Mouse (Mus musculus) kidney, embryonic 14.5 days (tissue): ENCODE results near the gene D17H6S53E. TPM values are rescaled to one million over a fixed set of nuclear protein-coding genes. Genes with fewer than 3 reads are reported as not detected.

Source experiments
- ATAC-seq: fragments of 200-750 bp; cut with Nextera tagmentation; 2 replicates; pipeline ENCODE4 v1.8.0; 2017; ENCODE audit warnings: moderate number of reproducible peaks, mild to moderate bottlenecking, moderate TSS enrichment, moderate library complexity; ENCODE audit not compliant: low FRiP score, low TSS enrichment
- H3K27ac ChIP-seq: fragments of 300-500 bp; sonication (generic); 2 replicates; pipeline ENCODE4 v1.5.1; 2014; ENCODE audit warnings: low read depth, mild to moderate bottlenecking, low read length, moderate library complexity, mixed read lengths
- H3K27me3 ChIP-seq: fragments of 300-500 bp; sonication (generic); 2 replicates; pipeline ENCODE4 v1.6.1; 2014; ENCODE audit warnings: mild to moderate bottlenecking, low read length; ENCODE audit not compliant: control insufficient read depth, insufficient read depth
- H3K36me3 ChIP-seq: fragments of 300-500 bp; sonication (generic); 2 replicates; pipeline ENCODE4 v1.6.1; 2014; ENCODE audit warnings: low read length, mixed read lengths; ENCODE audit not compliant: control insufficient read depth, insufficient read depth
- H3K4me1 ChIP-seq: fragments of 300-500 bp; sonication (generic); 2 replicates; pipeline ENCODE4 v1.6.1; 2014; ENCODE audit warnings: low read length, mixed read lengths; ENCODE audit not compliant: control insufficient read depth, insufficient read depth
- H3K4me2 ChIP-seq: fragments of 300-500 bp; sonication (generic); replicated peaks from 2 replicates; pipeline ENCODE4 v1.6.1; 2014; ENCODE audit warnings: low read depth, mild to moderate bottlenecking, low read length
- H3K4me3 ChIP-seq: fragments of 300-500 bp; sonication (generic); 2 replicates; pipeline ENCODE4 v1.5.1; 2014; ENCODE audit warnings: mild to moderate bottlenecking, low read length
- H3K9ac ChIP-seq: fragments of 300-500 bp; sonication (generic); 2 replicates; pipeline ENCODE4 v1.6.1; 2014; ENCODE audit warnings: low read depth, mild to moderate bottlenecking, low read length, moderate library complexity
- H3K9me3 ChIP-seq: fragments of 300-500 bp; sonication (generic); 2 replicates; pipeline ENCODE4 v1.6.1; 2016; ENCODE audit warnings: low read length; ENCODE audit not compliant: control insufficient read depth
- WGBS: fragments of 180-500 bp; shearing (Covaris S2); extraction: QIAGEN DNeasy Blood & Tissue Kit; methylation state at CpG from one replicate; pipeline ENCODE4 v1.1.7; 2014; 5-methylcytosine and 5-hydroxymethylcytosine counted together
- polyA plus RNA-seq: library from polyadenylated mRNA; unstranded; fragments of >200 nt; fragmentation: Nextera tagmentation; extraction: Ambion mirVana; gene quantifications from 2 replicates; pipeline ENCODE4 v1.2.1, GENCODE M21; 2014

D17H6S53E gene
- polyA plus RNA-seq, 1 experiment from 2014 or later = 9.4 TPM

GRCm38 (mm10) chr17:35152121-35152520 is 25.9 kb downstream of the D17H6S53E start:
- no peak overlapping the region for H3K4me3 ChIP-seq
- WGBS = 93% methylated on average over 4 of the region's 4 CpGs
- peaks cover 98% of the 10 kb centered on the region for H3K36me3 ChIP-seq
- no peak overlapping the region for H3K9ac ChIP-seq
- H3K4me1 ChIP-seq = no peaks in the 10 kb centered on the region
- ATAC-seq = no peak
- no peak overlapping the region for H3K27ac ChIP-seq
- H3K27me3 ChIP-seq = no peaks in the 10 kb centered on the region
- no peaks in the 10 kb centered on the region for H3K9me3 ChIP-seq
- H3K4me2 ChIP-seq = no peak overlapping the region

GRCm38 (mm10) chr17:35153077-35153476 is 26.9 kb downstream of the D17H6S53E start:
- no peak for ATAC-seq
- Histone ChIP-seq H3K4me2 (no peak overlapping the region), H3K9me3 (no peaks in the 10 kb centered on the region), H3K27ac (no peak overlapping the region), H3K4me1 (no peaks in the 10 kb centered on the region), H3K27me3 (no peaks in the 10 kb centered on the region), H3K9ac (no peak overlapping the region), H3K36me3 (peaks cover 98% of the 10 kb centered on the region), H3K4me3 (no peak overlapping the region)
- 94% methylated on average over 9 of the region's 9 CpGs for WGBS

GRCm38 (mm10) chr17:35153931-35154330 is 27.8 kb downstream of the D17H6S53E start:
- Histone ChIP-seq H3K36me3 (peaks cover 98% of the 10 kb centered on the region), H3K4me1 (no peaks in the 10 kb centered on the region), H3K27me3 (no peaks in the 10 kb centered on the region), H3K27ac (no peak overlapping the region), H3K9me3 (no peaks in the 10 kb centered on the region), H3K9ac (no peak overlapping the region), H3K4me3 (no peak overlapping the region), H3K4me2 (no peak overlapping the region)
- no peak for ATAC-seq
- WGBS = 90% methylated on average over 4 of the region's 4 CpGs

GRCm38 (mm10) chr17:35154616-35155015 is 28.4 kb downstream of the D17H6S53E start:
- Histone ChIP-seq H3K9me3 (no peaks in the 10 kb centered on the region), H3K4me1 (no peaks in the 10 kb centered on the region), H3K4me3 (no peak overlapping the region), H3K36me3 (peaks cover 98% of the 10 kb centered on the region), H3K9ac (no peak overlapping the region), H3K27me3 (no peaks in the 10 kb centered on the region), H3K4me2 (no peak overlapping the region), H3K27ac (no peak overlapping the region)
- no peak for ATAC-seq
- 91% methylated on average over 7 of the region's 7 CpGs for WGBS

GRCm38 (mm10) chr17:35155451-35155850 is 29.3 kb downstream of the D17H6S53E start:
- no peak overlapping the region for H3K27ac ChIP-seq
- no peak overlapping the region for H3K4me3 ChIP-seq
- H3K36me3 ChIP-seq = peaks cover 98% of the 10 kb centered on the region
- H3K9me3 ChIP-seq = no peaks in the 10 kb centered on the region
- no peak overlapping the region for H3K9ac ChIP-seq
- H3K27me3 ChIP-seq = no peaks in the 10 kb centered on the region
- H3K4me2 ChIP-seq = no peak overlapping the region
- WGBS = 89% methylated on average over 12 of the region's 12 CpGs
- ATAC-seq = no peak
- no peaks in the 10 kb centered on the region for H3K4me1 ChIP-seq

GRCm38 (mm10) chr17:35156461-35157200 is 30.5 kb downstream of the D17H6S53E start:
- Histone ChIP-seq H3K4me1 (0 out of 2 replicates have a peak, but pooled peaks cover 4% of the 10 kb centered on the region), H3K4me3 (no peak overlapping the region), H3K9ac (no peak overlapping the region), H3K27me3 (no peaks in the 10 kb centered on the region), H3K9me3 (no peaks in the 10 kb centered on the region), H3K4me2 (no peak overlapping the region), H3K27ac (no peak overlapping the region), H3K36me3 (peaks cover 100% of the 10 kb centered on the region)
- ATAC-seq = no peak
- WGBS = 89% methylated on average over 33 of the region's 33 CpGs

GRCm38 (mm10) chr17:35157254-35157653 is 31.1 kb downstream of the D17H6S53E start:
- no peaks in the 10 kb centered on the region for H3K9me3 ChIP-seq
- no peak overlapping the region for H3K9ac ChIP-seq
- H3K27me3 ChIP-seq = no peaks in the 10 kb centered on the region
- no peak overlapping the region for H3K4me3 ChIP-seq
- H3K36me3 ChIP-seq = peaks cover 100% of the 10 kb centered on the region
- no peak overlapping the region for H3K4me2 ChIP-seq
- H3K27ac ChIP-seq = no peak overlapping the region
- WGBS = 94% methylated on average over 8 of the region's 8 CpGs
- peaks cover 10% of the 10 kb centered on the region; the same call in 1 of the 2 replicates for H3K4me1 ChIP-seq
- ATAC-seq = no peak

GRCm38 (mm10) chr17:35157661-35158175 is 31.5 kb downstream of the D17H6S53E start:
- Histone ChIP-seq H3K4me2 (no peak overlapping the region), H3K4me3 (no peak overlapping the region), H3K9me3 (no peaks in the 10 kb centered on the region), H3K36me3 (peaks cover 99% of the 10 kb centered on the region), H3K27me3 (no peaks in the 10 kb centered on the region), H3K4me1 (peaks cover 14% of the 10 kb centered on the region; the same call in 1 of the 2 replicates), H3K27ac (no peak overlapping the region), H3K9ac (no peak overlapping the region)
- ATAC-seq = no peak
- 90% methylated on average over 8 of the region's 8 CpGs for WGBS

- H3K9ac ChIP-seq = no peak overlapping the region
Measured at GRCm38 (mm10) chr17:35158850-35159593, 32.8 kb downstream of the D17H6S53E start.

More at GRCm38 (mm10) chr17:35158850-35159593, 32.8 kb downstream of the D17H6S53E start:
- Histone ChIP-seq H3K27ac (no peak overlapping the region), H3K4me1 (peaks cover 20% of the 10 kb centered on the region; the same call in 1 of the 2 replicates), H3K4me2 (no peak overlapping the region), H3K4me3 (no peak overlapping the region), H3K36me3 (peaks cover 86% of the 10 kb centered on the region), H3K9me3 (no peaks in the 10 kb centered on the region), H3K27me3 (no peaks in the 10 kb centered on the region)
- no peak for ATAC-seq
- 93% methylated on average over 16 of the region's 16 CpGs for WGBS
